Mouse (Mus musculus) inflammation-experienced regulatory T-cells (primary cell): ENCODE results near the gene Sbsn. TPM values are rescaled to one million over a fixed set of nuclear protein-coding genes. Genes with fewer than 3 reads are reported as not detected.

Experiments used
- polyA plus RNA-seq, 2 experiments: library from polyadenylated mRNA; unstranded; fragments of 100-300 nt; shearing (Covaris generic); gene quantifications; one replicate each; pipeline ENCODE4 v1.2.1; 2017

Gene Sbsn
- polyA plus RNA-seq, result 1 to 10 TPM in 1 of 2 experiments, not detected in 1; 2.9 TPM

GRCm38 (mm10) chr7:30751086-30751669 lies at the start of gene Sbsn:
Gene Sbsn (plus strand): TSS chr7:30751471.

GRCm38 (mm10) chr7:30711942-30712341 lies 39.3 kb upstream of the Sbsn start, which contains the start of gene Atp4a:
Gene Atp4a (plus strand): TSS chr7:30712209.

GRCm38 (mm10) chr7:30729396-30730063 lies 21.7 kb upstream of the Sbsn start, which contains the start of gene Tmem147:
Gene Tmem147 (minus strand): TSS chr7:30729540.

GRCm38 (mm10) chr7:30743617-30744016 lies 7.7 kb upstream of the Sbsn start, which contains the start of gene Gapdhs:
Gene Gapdhs (minus strand): TSS chr7:30743681.

GRCm38 (mm10) chr7:30763456-30763855 lies 12.2 kb downstream of the Sbsn start, which contains the start of gene Dmkn:
Gene Dmkn (plus strand): TSS chr7:30763756.

GRCm38 (mm10) chr7:30787377-30788022 lies 36.2 kb downstream of the Sbsn start, which contains the start of gene Krtdap:
Gene Krtdap (plus strand): TSS chr7:30787896.

Other genes with a start within 250 kb of the Sbsn start
- 1 to 10 TPM in 1 of 2 experiments, under 1 TPM in 1; 0.82 to 1.1 TPM for gene Arhgap33, start 216.4 kb upstream of the Sbsn start, polyA plus RNA-seq
- 1 to 10 TPM; 3.4 to 7.8 TPM for gene Hspb6, start 199.3 kb upstream of the Sbsn start, polyA plus RNA-seq
- gene Proser3, start 199.2 kb upstream of the Sbsn start, polyA plus RNA-seq, result 1 to 10 TPM; 6.0 to 9.2 TPM
- gene Lin37, start 191.6 kb upstream of the Sbsn start, polyA plus RNA-seq, result 10 to 100 TPM; 80.6 to 85.0 TPM
- 10 to 100 TPM; 39.3 to 39.7 TPM for gene U2af1l4, start 188.2 kb upstream of the Sbsn start, polyA plus RNA-seq
- 10 to 100 TPM; 76.1 to 100.0 TPM for gene Gm49396, start 188.1 kb upstream of the Sbsn start, polyA plus RNA-seq
- 100 to 1,000 TPM; 211 to 228 TPM for gene Psenen, start 187.8 kb upstream of the Sbsn start, polyA plus RNA-seq
- gene Igflr1, start 186.0 kb upstream of the Sbsn start, polyA plus RNA-seq, result 100 to 1,000 TPM in 1 of 2 experiments, 10 to 100 TPM in 1; 76.2 to 250 TPM
- gene Kmt2b, start 162.7 kb upstream of the Sbsn start, polyA plus RNA-seq, result 10 to 100 TPM; 10.6 to 16.5 TPM
- gene Zbtb32, start 152.6 kb upstream of the Sbsn start, polyA plus RNA-seq, result 10 to 100 TPM in 1 of 2 experiments, 1 to 10 TPM in 1; 5.3 to 20.8 TPM
- gene Upk1a, start 138.6 kb upstream of the Sbsn start, polyA plus RNA-seq, result 1 to 10 TPM in 1 of 2 experiments, not detected in 1; 1.6 TPM
- 100 to 1,000 TPM; 588 to 621 TPM for gene Cox6b1, start 125.3 kb upstream of the Sbsn start, polyA plus RNA-seq
- gene Etv2, start 115.6 kb upstream of the Sbsn start, polyA plus RNA-seq, result not detected
- gene Rbm42, start 101.2 kb upstream of the Sbsn start, polyA plus RNA-seq, result 100 to 1,000 TPM; 177 to 208 TPM
- gene Haus5, start 86.5 kb upstream of the Sbsn start, polyA plus RNA-seq, result 10 to 100 TPM; 34.8 to 50.8 TPM
- 1 to 10 TPM in 1 of 2 experiments, not detected in 1; 3.0 TPM for gene Pmis2, start 79.9 kb upstream of the Sbsn start, polyA plus RNA-seq
- not detected for gene 2200002J24Rik, start 52.5 kb upstream of the Sbsn start, polyA plus RNA-seq
- 1 to 10 TPM in 1 of 2 experiments, not detected in 1; 2.4 TPM for gene Atp4a, start 39.3 kb upstream of the Sbsn start, polyA plus RNA-seq
- gene Tmem147, start 21.9 kb upstream of the Sbsn start, polyA plus RNA-seq, result 100 to 1,000 TPM; 107 to 111 TPM
- gene Gapdhs, start 7.8 kb upstream of the Sbsn start, polyA plus RNA-seq, result 1 to 10 TPM in 1 of 2 experiments, under 1 TPM in 1; 0.40 to 1.6 TPM
- under 1 TPM in 1 of 2 experiments, not detected in 1; 0.37 TPM for gene Dmkn, start 12.3 kb downstream of the Sbsn start, polyA plus RNA-seq
- not detected for gene Krtdap, start 36.4 kb downstream of the Sbsn start, polyA plus RNA-seq
- gene Ffar2, start 72.3 kb downstream of the Sbsn start, polyA plus RNA-seq, result 1 to 10 TPM in 1 of 2 experiments, not detected in 1; 1.0 TPM
- gene Ffar3, start 104.7 kb downstream of the Sbsn start, polyA plus RNA-seq, result not detected
- gene Ffar1, start 110.1 kb downstream of the Sbsn start, polyA plus RNA-seq, result 1 to 10 TPM in 1 of 2 experiments, under 1 TPM in 1; 0.14 to 1.0 TPM
- gene Cd22, start 128.9 kb downstream of the Sbsn start, polyA plus RNA-seq, result 10 to 100 TPM; 16.6 to 28.0 TPM
- under 1 TPM; 0.17 to 0.66 TPM for gene Mag, start 163.4 kb downstream of the Sbsn start, polyA plus RNA-seq
- gene Hamp2, start 173.2 kb downstream of the Sbsn start, polyA plus RNA-seq, result under 1 TPM in 1 of 2 experiments, not detected in 1; 0.40 TPM
- under 1 TPM in 1 of 2 experiments, not detected in 1; 0.75 TPM for gene Hamp, start 192.6 kb downstream of the Sbsn start, polyA plus RNA-seq
- gene Usf2, start 205.3 kb downstream of the Sbsn start, polyA plus RNA-seq, result 10 to 100 TPM in 1 of 2 experiments, 1 to 10 TPM in 1; 9.6 to 19.0 TPM
- 10 to 100 TPM in 1 of 2 experiments, 1 to 10 TPM in 1; 8.3 to 15.2 TPM for gene Lsr, start 222.0 kb downstream of the Sbsn start, polyA plus RNA-seq
- gene Fam187b, start 222.3 kb downstream of the Sbsn start, polyA plus RNA-seq, result under 1 TPM; 0.58 to 0.88 TPM